Mouse (Mus musculus) liver, adult 2 months (tissue): Measurements from ENCODE around the gene Negr1. TPM values are rescaled to one million over a fixed set of nuclear protein-coding genes. Genes with fewer than 3 reads are reported as not detected.

Experiments
- DNase-seq: peaks from one replicate; pipeline ENCODE4 v3.0.0-alpha.2; 2011; ENCODE audit warnings: low read depth, low spot score; ENCODE audit errors: extremely low read depth
- H3K27ac ChIP-seq: fragments of 200-500 bp; replicated peaks from 2 replicates; pipeline ENCODE4 v1.5.1; 2012; ENCODE audit warnings: low read depth, mild to moderate bottlenecking, control low read depth, inconsistent platforms, low read length; ENCODE audit not compliant: insufficient read depth
- H3K27me3 ChIP-seq: fragments of 200-500 bp; 2 replicates; pipeline ENCODE4 v1.6.1; 2012; ENCODE audit warnings: mild to moderate bottlenecking, moderate library complexity, low read length, inconsistent platforms; ENCODE audit not compliant: control insufficient read depth, insufficient read depth
- H3K36me3 ChIP-seq: fragments of 200-500 bp; 2 replicates; pipeline ENCODE4 v1.6.1; 2012; ENCODE audit warnings: low read length, inconsistent platforms; ENCODE audit not compliant: control insufficient read depth, insufficient read depth
- H3K4me1 ChIP-seq: fragments of 200-500 bp; 2 replicates; pipeline ENCODE4 v1.6.1; 2011; ENCODE audit warnings: low read length; ENCODE audit not compliant: control insufficient read depth, insufficient read depth
- H3K4me3 ChIP-seq: fragments of 200-500 bp; 2 replicates; pipeline ENCODE4 v1.5.1; 2011; ENCODE audit warnings: low read depth, mild to moderate bottlenecking, control low read depth, low read length, moderate library complexity; ENCODE audit not compliant: insufficient read depth
- H3K79me2 ChIP-seq: fragments of 200-500 bp; 2 replicates; pipeline ENCODE4 v1.6.1; 2012; ENCODE audit warnings: inconsistent platforms, mild to moderate bottlenecking, low read length, moderate library complexity; ENCODE audit not compliant: control insufficient read depth, insufficient read depth
- H3K9ac ChIP-seq: fragments of 200-500 bp; 2 replicates; pipeline ENCODE4 v1.6.1; 2012; ENCODE audit warnings: low read depth, mild to moderate bottlenecking, control low read depth, inconsistent platforms, low read length
- CTCF ChIP-seq: fragments of 200-500 bp; IDR thresholded peaks from 2 replicates; pipeline ENCODE4 v1.5.1; 2011; ENCODE audit warnings: low read depth, low read length, control low read depth
- POLR2A ChIP-seq: fragments of 200-500 bp; IDR thresholded peaks from 2 replicates; pipeline ENCODE4 v1.6.1; 2011; ENCODE audit warnings: low read length, control low read depth; ENCODE audit not compliant: insufficient read depth; ENCODE audit errors: extremely low read depth
- WGBS: fragments of 180-500 bp; shearing (Covaris S2); methylation state at CpG from one replicate; pipeline ENCODE4 v1.1.7; 2018; 5-methylcytosine and 5-hydroxymethylcytosine counted together
- polyA plus RNA-seq: library from polyadenylated mRNA; depleted of rRNA; stranded (reverse); fragments of >200 nt; gene quantifications from 2 replicates; pipeline ENCODE4 v1.2.3, GENCODE M21; 2012
- total RNA-seq: library from RNA; depleted of rRNA; stranded (reverse); fragments of >200 nt; gene quantifications from 2 replicates; pipeline ENCODE4 v1.2.3, GENCODE M21; 2014

The Negr1 gene
- total and polyA plus RNA-seq, 2 experiments, result 0.09 TPM; not detected in 1

GRCm38 (mm10) chr3:156698687-156699086, 137.1 kb downstream of the Negr1 start:
- TF ChIP-seq CTCF (no peak), POLR2A (no peak)
- Histone ChIP-seq H3K79me2 (no peaks in the 10 kb centered on the region), H3K4me1 (no peaks in the 10 kb centered on the region), H3K27me3 (no peaks in the 10 kb centered on the region), H3K27ac (no peak overlapping the region), H3K4me3 (no peak overlapping the region), H3K9ac (no peak overlapping the region), H3K36me3 (no peaks in the 10 kb centered on the region)
- no peak for DNase-seq
- WGBS, result 86% methylated on average over 1 of the region's 1 CpGs

GRCm38 (mm10) chr3:156703241-156703640, 141.6 kb downstream of the Negr1 start:
- H3K27me3 ChIP-seq, result no peaks in the 10 kb centered on the region
- DNase-seq, result no peak
- TF ChIP-seq CTCF, result no peak
- H3K4me1 ChIP-seq, result no peaks in the 10 kb centered on the region
- WGBS, result 76% methylated on average over 1 of the region's 1 CpGs
- H3K4me3 ChIP-seq, result no peak overlapping the region
- no peak overlapping the region for H3K27ac ChIP-seq
- no peak overlapping the region for H3K9ac ChIP-seq
- no peaks in the 10 kb centered on the region for H3K79me2 ChIP-seq
- H3K36me3 ChIP-seq, result no peaks in the 10 kb centered on the region

DNA sequence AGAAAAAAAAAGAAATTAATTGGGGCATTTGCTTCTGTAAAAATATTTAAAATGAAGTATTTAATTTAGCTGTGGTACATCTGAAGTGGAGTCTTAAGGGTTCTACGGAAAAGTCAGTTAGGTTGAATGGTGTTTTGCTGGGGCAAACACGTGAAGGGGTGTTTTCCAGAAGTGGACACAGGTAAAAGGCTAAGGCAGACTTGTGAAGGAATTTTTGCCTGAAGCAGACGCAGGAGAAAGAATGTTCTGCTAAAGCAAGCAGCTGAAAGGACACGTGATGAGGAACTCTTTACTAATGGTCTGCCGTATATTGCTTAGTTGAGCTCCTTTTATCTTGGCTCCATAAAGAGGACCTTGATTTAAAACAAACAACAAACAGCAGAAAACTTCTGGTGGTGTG, 148.6 kb downstream of the Negr1 start:
- Histone ChIP-seq H3K27ac (no peak overlapping the region), H3K4me3 (no peak overlapping the region), H3K4me1 (no peaks in the 10 kb centered on the region), H3K27me3 (no peaks in the 10 kb centered on the region), H3K79me2 (no peaks in the 10 kb centered on the region), H3K36me3 (no peaks in the 10 kb centered on the region), H3K9ac (no peak overlapping the region)
- WGBS, result 49% methylated on average over 5 of the region's 5 CpGs
- no peak for TF ChIP-seq CTCF
- no peak for TF ChIP-seq POLR2A
- no peak for DNase-seq

- DNase-seq, result no peak
- Histone ChIP-seq H3K4me3 (no peak overlapping the region), H3K9ac (no peak overlapping the region), H3K79me2 (no peaks in the 10 kb centered on the region), H3K27me3 (no peaks in the 10 kb centered on the region), H3K36me3 (no peaks in the 10 kb centered on the region), H3K4me1 (no peaks in the 10 kb centered on the region), H3K27ac (no peak overlapping the region)
- TF ChIP-seq CTCF (no peak), POLR2A (no peak)
- 67% methylated on average over 4 of the region's 4 CpGs for WGBS
Observed at GRCm38 (mm10) chr3:156710693-156711092, 149.1 kb downstream of the Negr1 start.

GRCm38 (mm10) chr3:156736335-156736734, 174.7 kb downstream of the Negr1 start:
- Histone ChIP-seq H3K4me1 (no peaks in the 10 kb centered on the region), H3K79me2 (no peaks in the 10 kb centered on the region), H3K36me3 (no peaks in the 10 kb centered on the region), H3K27me3 (no peaks in the 10 kb centered on the region), H3K27ac (no peak overlapping the region), H3K4me3 (no peak overlapping the region), H3K9ac (no peak overlapping the region)
- TF ChIP-seq POLR2A (no peak), CTCF (no peak)
- DNase-seq, result no peak

DNA sequence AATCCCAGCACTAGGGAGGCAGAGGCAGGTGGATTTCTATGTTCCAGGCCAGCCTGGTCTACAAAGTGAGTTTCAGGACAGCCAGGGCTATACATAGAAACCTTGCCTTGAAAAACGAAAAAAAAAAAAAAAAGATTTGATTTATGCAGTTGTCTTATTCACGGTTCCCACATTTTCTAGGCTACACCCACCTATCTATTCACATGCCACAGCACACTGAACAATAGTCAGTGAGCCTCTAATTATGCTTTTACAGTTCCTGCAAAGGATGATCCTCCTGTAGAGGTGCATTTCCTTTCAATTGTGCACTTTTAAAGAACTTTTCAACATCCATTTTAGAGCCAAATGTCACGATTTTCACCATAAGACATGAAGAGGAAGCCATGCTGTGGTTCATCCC, 177.9 kb downstream of the Negr1 start:
- 68% methylated on average over 3 of the region's 3 CpGs for WGBS
- no peaks in the 10 kb centered on the region for H3K27me3 ChIP-seq
- TF ChIP-seq POLR2A (no peak), CTCF (no peak)
- no peaks in the 10 kb centered on the region for H3K36me3 ChIP-seq
- DNase-seq, result no peak
- no peak overlapping the region for H3K27ac ChIP-seq
- H3K79me2 ChIP-seq, result no peaks in the 10 kb centered on the region
- no peak overlapping the region for H3K9ac ChIP-seq
- no peaks in the 10 kb centered on the region for H3K4me1 ChIP-seq
- H3K4me3 ChIP-seq, result no peak overlapping the region
